Mouse (Mus musculus): ENCODE results near the gene Ank2. TPM values are rescaled to one million over a fixed set of nuclear protein-coding genes. Genes with fewer than 3 reads are reported as not detected.

The Ank2 gene
- polyA plus RNA-seq, 1 experiment from 2014 or later = 5.1 TPM

DNA sequence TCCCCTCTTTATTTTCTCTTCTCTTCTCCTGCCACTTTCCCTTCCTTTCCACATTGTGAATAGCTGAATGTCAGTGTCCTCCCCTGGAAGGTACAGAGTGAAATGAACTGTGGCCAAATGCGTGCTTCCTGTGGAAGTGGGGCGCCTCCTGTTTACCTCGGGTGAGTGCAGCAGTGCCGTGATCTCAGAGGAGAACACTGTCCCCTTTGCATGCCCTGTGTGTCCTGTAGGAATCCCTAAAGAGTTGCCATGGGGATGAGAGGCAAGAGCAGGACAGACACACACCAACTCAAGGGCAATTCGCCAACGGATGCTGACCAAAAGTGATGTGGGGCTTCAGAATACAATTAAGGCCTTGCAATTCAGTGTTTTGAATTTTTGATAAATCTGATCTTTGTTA, 521.8 kb downstream of the Ank2 start:
- WGBS (ENCODE audit: insufficient replicate concordance) = 65% methylated on average over 6 of the region's 6 CpGs
- no peak for DNase-seq

DNA sequence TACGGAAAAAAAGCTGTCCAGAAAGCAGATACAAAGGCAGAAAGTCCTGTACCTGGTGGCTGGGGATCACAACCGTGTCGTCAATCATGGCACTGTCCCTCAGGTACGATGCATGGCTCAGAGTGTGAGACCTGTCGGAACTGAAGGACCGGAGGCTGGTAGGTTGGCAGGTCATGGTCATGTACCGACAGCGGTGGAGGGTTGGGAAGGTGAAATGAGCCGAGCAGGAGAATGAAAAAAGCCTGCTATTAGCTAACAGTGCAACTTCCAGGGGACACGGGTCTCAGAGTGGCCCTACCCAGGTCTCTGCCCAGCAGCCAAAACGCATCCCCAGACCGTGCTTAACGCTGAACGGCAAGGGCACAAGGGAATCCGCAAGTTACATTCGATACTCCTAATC, 522.4 kb downstream of the Ank2 start:
- no peak overlapping the region for H3K9ac ChIP-seq (replicated peaks)
- no peaks in the 10 kb centered on the region for H3K4me1 ChIP-seq (ENCODE audit: insufficient read depth)
- TF ChIP-seq CTCF (IDR thresholded peaks at IDR 0.05; ENCODE audit: low read depth) (no peak), EP300 (IDR thresholded peaks at IDR 0.05; ENCODE audit: low read depth) (no peak)
- no peak overlapping the region for H3K27ac ChIP-seq (ENCODE audit: low read depth)
- ATAC-seq = no peak
- no peak overlapping the region for H3K4me3 ChIP-seq (ENCODE audit: low read depth, low read length)
- H3K27me3 ChIP-seq (ENCODE audit: insufficient read depth, low read length) = no peaks in the 10 kb centered on the region
- 83% methylated on average over 16 of the region's 16 CpGs for WGBS (ENCODE audit: insufficient replicate concordance)
- H3K4me2 ChIP-seq (ENCODE audit: low read depth, low read length) = no peak overlapping the region
- no peaks in the 10 kb centered on the region for H3K9me3 ChIP-seq (ENCODE audit: low read length)
- H3K36me3 ChIP-seq (replicated peaks; ENCODE audit: insufficient read depth, low read length) = no peaks in the 10 kb centered on the region
- no peak for DNase-seq

More for the DNA sequence above, 521.8 kb downstream of the Ank2 start:
- H3K4me2 ChIP-seq (ENCODE audit: low read depth, low read length) = no peak overlapping the region
- H3K9ac ChIP-seq (replicated peaks) = no peak overlapping the region
- no peak overlapping the region for H3K4me3 ChIP-seq (ENCODE audit: low read depth, low read length)
- H3K36me3 ChIP-seq (replicated peaks; ENCODE audit: insufficient read depth, low read length) = no peaks in the 10 kb centered on the region
- no peak for TF ChIP-seq CTCF (IDR thresholded peaks at IDR 0.05; ENCODE audit: low read depth)
- no peak for TF ChIP-seq EP300 (IDR thresholded peaks at IDR 0.05; ENCODE audit: low read depth)
- ATAC-seq = no peak
- H3K4me1 ChIP-seq (ENCODE audit: insufficient read depth) = no peaks in the 10 kb centered on the region
- H3K27me3 ChIP-seq (ENCODE audit: insufficient read depth, low read length) = no peaks in the 10 kb centered on the region
- H3K9me3 ChIP-seq (ENCODE audit: low read length) = no peaks in the 10 kb centered on the region
- H3K27ac ChIP-seq (ENCODE audit: low read depth) = no peak overlapping the region

DNA sequence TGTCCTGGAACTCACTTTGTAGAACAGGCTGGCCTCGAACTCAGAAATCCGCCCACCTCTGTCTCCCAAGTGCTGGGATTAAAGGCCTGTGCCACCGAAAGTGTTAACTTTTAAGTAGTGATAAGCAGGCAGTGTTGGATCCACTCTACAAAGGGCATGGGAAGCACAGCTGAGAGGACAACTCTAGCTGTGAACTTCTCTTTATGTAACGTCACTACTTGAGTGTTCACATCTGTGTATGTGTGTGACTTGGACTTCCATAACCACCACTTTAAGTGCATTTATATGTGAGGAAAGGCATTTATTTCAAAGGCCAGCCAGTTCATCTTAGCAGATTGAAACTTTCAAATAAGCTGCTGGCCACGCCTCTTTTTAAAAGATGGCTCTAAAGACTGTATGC, 523.7 kb downstream of the Ank2 start:
- Histone ChIP-seq H3K9me3 (ENCODE audit: low read length) (no peaks in the 10 kb centered on the region), H3K9ac (replicated peaks) (no peak overlapping the region), H3K36me3 (replicated peaks; ENCODE audit: insufficient read depth, low read length) (no peaks in the 10 kb centered on the region), H3K27me3 (ENCODE audit: insufficient read depth, low read length) (no peaks in the 10 kb centered on the region), H3K4me1 (ENCODE audit: insufficient read depth) (no peaks in the 10 kb centered on the region), H3K4me2 (ENCODE audit: low read depth, low read length) (no peak overlapping the region), H3K4me3 (ENCODE audit: low read depth, low read length) (no peak overlapping the region), H3K27ac (ENCODE audit: low read depth) (no peak overlapping the region)
- TF ChIP-seq EP300 (IDR thresholded peaks at IDR 0.05; ENCODE audit: low read depth) (no peak), CTCF (IDR thresholded peaks at IDR 0.05; ENCODE audit: low read depth) (no peak)
- 69% methylated on average over 5 of the region's 5 CpGs for WGBS (ENCODE audit: insufficient replicate concordance)
- ATAC-seq (no peak), DNase-seq (no peak)

DNA sequence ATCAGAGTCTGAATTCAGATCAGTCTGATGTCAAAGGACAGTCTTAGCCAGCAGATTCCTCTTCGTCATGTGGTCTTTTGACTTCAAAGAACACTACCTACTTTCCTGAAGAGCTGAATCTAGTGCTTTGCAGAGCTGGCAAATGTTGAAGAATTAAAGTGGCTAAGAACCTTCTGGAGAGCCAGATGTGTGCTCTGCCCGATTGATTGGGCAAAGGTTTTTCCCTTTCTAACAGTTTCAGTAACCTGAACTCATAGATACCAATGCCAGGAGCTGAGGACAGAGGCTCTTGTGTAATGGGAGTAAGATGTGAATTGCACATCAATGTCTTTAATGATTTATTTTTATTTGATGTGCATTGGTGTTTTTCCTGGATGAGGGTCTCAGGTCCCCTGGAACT, 525.6 kb downstream of the Ank2 start:
- H3K4me2 ChIP-seq (ENCODE audit: low read depth, low read length) = no peak overlapping the region
- H3K36me3 ChIP-seq (replicated peaks; ENCODE audit: insufficient read depth, low read length) = no peaks in the 10 kb centered on the region
- TF ChIP-seq EP300 (IDR thresholded peaks at IDR 0.05; ENCODE audit: low read depth) (no peak), CTCF (IDR thresholded peaks at IDR 0.05; ENCODE audit: low read depth) (no peak)
- no peaks in the 10 kb centered on the region for H3K27me3 ChIP-seq (ENCODE audit: insufficient read depth, low read length)
- no peak overlapping the region for H3K9ac ChIP-seq (replicated peaks)
- 72% methylated on average over 2 of the region's 2 CpGs for WGBS (ENCODE audit: insufficient replicate concordance)
- H3K9me3 ChIP-seq (ENCODE audit: low read length) = no peaks in the 10 kb centered on the region
- no peak overlapping the region for H3K27ac ChIP-seq (ENCODE audit: low read depth)
- ATAC-seq (no peak), DNase-seq (no peak)
- no peak overlapping the region for H3K4me3 ChIP-seq (ENCODE audit: low read depth, low read length)
- no peaks in the 10 kb centered on the region for H3K4me1 ChIP-seq (ENCODE audit: insufficient read depth)

DNA sequence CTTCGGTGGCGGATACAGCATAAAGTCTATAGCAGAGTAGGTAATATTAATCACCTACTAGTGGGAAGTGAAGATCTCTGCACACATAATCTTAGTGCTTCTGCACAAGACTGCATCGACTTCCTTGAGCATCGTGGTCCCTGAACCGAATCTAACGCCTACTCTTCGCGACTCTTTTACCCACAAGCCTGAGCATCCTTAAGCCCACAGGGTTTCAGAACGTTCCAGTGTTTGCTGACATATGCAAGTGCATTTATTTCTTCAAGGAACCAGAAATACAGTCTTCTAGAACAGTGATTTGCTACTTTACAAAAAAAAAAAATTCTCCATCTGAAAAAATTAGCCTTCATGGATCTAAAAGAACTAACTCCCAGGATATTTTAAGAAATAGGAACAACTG, 527.6 kb downstream of the Ank2 start:
- DNase-seq (no peak), ATAC-seq (no peak)
- Histone ChIP-seq H3K4me2 (ENCODE audit: low read depth, low read length) (no peak overlapping the region), H3K4me3 (ENCODE audit: low read depth, low read length) (no peak overlapping the region), H3K9me3 (ENCODE audit: low read length) (no peaks in the 10 kb centered on the region), H3K4me1 (ENCODE audit: insufficient read depth) (no peaks in the 10 kb centered on the region), H3K9ac (replicated peaks) (no peak overlapping the region), H3K27me3 (ENCODE audit: insufficient read depth, low read length) (no peaks in the 10 kb centered on the region), H3K36me3 (replicated peaks; ENCODE audit: insufficient read depth, low read length) (no peaks in the 10 kb centered on the region), H3K27ac (ENCODE audit: low read depth) (no peak overlapping the region)
- WGBS (ENCODE audit: insufficient replicate concordance) = 82% methylated on average over 9 of the region's 9 CpGs
- TF ChIP-seq CTCF (IDR thresholded peaks at IDR 0.05; ENCODE audit: low read depth) = no peak
- no peak for TF ChIP-seq EP300 (IDR thresholded peaks at IDR 0.05; ENCODE audit: low read depth)

DNA sequence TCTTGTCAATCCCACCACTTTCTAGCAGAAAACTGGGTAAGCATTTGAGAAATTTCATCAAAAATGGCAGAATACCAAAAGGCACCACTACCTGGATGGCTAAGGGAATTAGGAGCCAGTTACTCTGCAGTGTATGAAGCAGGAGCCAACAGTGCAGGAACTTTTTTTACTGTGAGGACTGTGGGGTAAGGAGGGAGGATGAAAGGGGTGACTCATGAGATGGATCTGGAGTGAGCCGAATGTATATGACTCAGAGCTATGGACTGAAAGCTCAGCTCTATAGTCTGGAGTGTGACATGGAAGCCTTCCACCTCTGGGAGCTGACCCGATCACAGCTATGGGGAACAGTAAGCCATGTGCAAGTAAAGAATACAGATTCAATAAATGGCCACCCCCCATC, 530.4 kb downstream of the Ank2 start:
- no peak overlapping the region for H3K27ac ChIP-seq (ENCODE audit: low read depth)
- no peaks in the 10 kb centered on the region for H3K4me1 ChIP-seq (ENCODE audit: insufficient read depth)
- no peak overlapping the region for H3K9ac ChIP-seq (replicated peaks)
- no peaks in the 10 kb centered on the region for H3K36me3 ChIP-seq (replicated peaks; ENCODE audit: insufficient read depth, low read length)
- H3K27me3 ChIP-seq (ENCODE audit: insufficient read depth, low read length) = no peaks in the 10 kb centered on the region
- H3K4me3 ChIP-seq (ENCODE audit: low read depth, low read length) = no peak overlapping the region
- H3K4me2 ChIP-seq (ENCODE audit: low read depth, low read length) = no peak overlapping the region
- ATAC-seq (no peak), DNase-seq (no peak)
- 76% methylated on average over 2 of the region's 2 CpGs for WGBS (ENCODE audit: insufficient replicate concordance)
- H3K9me3 ChIP-seq (ENCODE audit: low read length) = no peaks in the 10 kb centered on the region
- TF ChIP-seq EP300 (IDR thresholded peaks at IDR 0.05; ENCODE audit: low read depth) = no peak

DNA sequence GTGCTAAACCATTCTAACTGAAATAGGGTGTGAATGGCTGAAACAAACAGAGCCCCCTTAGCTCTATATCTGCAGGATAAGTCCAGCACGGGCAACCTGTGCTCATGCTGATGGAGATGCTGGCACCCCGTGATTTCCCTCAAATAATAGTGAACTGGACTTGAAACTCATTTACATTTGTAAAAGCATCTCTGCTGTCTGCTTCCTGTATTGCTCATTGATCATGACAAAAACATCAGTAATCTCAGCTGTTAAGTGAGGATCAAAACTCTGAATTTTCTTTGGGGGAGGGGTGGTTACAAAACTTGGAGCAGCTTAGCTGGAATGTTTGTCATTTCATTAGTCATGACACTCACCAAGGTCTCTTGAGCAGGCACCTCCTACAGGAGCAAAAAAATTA, 533.4 kb downstream of the Ank2 start:
- Histone ChIP-seq H3K4me1 (ENCODE audit: insufficient read depth) (no peaks in the 10 kb centered on the region), H3K27me3 (ENCODE audit: insufficient read depth, low read length) (no peaks in the 10 kb centered on the region), H3K9ac (replicated peaks) (no peak overlapping the region), H3K4me2 (ENCODE audit: low read depth, low read length) (no peak overlapping the region), H3K4me3 (ENCODE audit: low read depth, low read length) (no peak overlapping the region), H3K36me3 (replicated peaks; ENCODE audit: insufficient read depth, low read length) (0 out of 2 replicates have a peak, but pooled peaks cover 2% of the 10 kb centered on the region), H3K9me3 (ENCODE audit: low read length) (no peaks in the 10 kb centered on the region), H3K27ac (ENCODE audit: low read depth) (no peak overlapping the region)
- WGBS (ENCODE audit: insufficient replicate concordance) = 77% methylated on average over 2 of the region's 2 CpGs
- TF ChIP-seq EP300 (IDR thresholded peaks at IDR 0.05; ENCODE audit: low read depth) = no peak
- no peak for TF ChIP-seq CTCF (IDR thresholded peaks at IDR 0.05; ENCODE audit: low read depth)
- DNase-seq (no peak), ATAC-seq (no peak)

All from liver, postnatal 0 days (tissue).